In genomic region chr3:105127881-105128280, GRCm38 (mm10) we compare ENCODE assay signal across 11 mouse cellular contexts.
DNase-seq lines count a peak whose midpoint lies in the region; ATAC-seq lines count a peak whose summit lies in the region.
"Had no signal": no experiment of that assay in that cellular context is flagged by ENCODE, and none has a peak within 500 bp of the region (broad histone marks: within the 10 kb centered on the region; RNA-seq: fewer than 3 reads in every experiment).

No protein-coding gene starts in this region.

- no peak overlapping the region for H3K27ac ChIP-seq in midbrain, embryonic 16.5 days (ENCODE audit: low read length)
- no peak overlapping the region for H3K27ac ChIP-seq in midbrain, embryonic 11.5 days (ENCODE audit: low read depth, low read length)
- peak overlapping the region; percentile 48; the same call in 1 of the 2 replicates for H3K27ac ChIP-seq in intestine, embryonic 15.5 days

- peak; percentile 7 for DNase-seq in gastrocnemius, postnatal 25 days
- no peak for DNase-seq in gastrocnemius, postnatal 36 days
- DNase-seq in midbrain, embryonic 11.5 days (ENCODE audit: low spot score, missing footprints) = no peak
- DNase-seq in yolk sac, embryonic 10.5 days (ENCODE audit: low spot score) = peak; percentile 3
- no peak for DNase-seq in heart, postnatal 14 days
- DNase-seq: cerebellum, postnatal 25 days; kidney, postnatal 25 days; lung, postnatal 10 days had no signal

- H3K4me1 ChIP-seq in midbrain, embryonic 16.5 days (ENCODE audit: control insufficient read depth, insufficient read depth, low read length) = no peaks in the 10 kb centered on the region; the same call in 1 of the 2 replicates
- H3K4me1 ChIP-seq in midbrain, embryonic 11.5 days (ENCODE audit: control insufficient read depth, insufficient read depth, low read length) = 0 out of 2 replicates have a peak, but pooled peaks cover 2% of the 10 kb centered on the region
- H3K4me1 ChIP-seq in intestine, embryonic 15.5 days (replicated peaks) = 0 out of 2 replicates have a peak, but pooled peaks cover 2% of the 10 kb centered on the region

- H3K9ac ChIP-seq in midbrain, embryonic 16.5 days (ENCODE audit: low read depth, low read length) = no peak overlapping the region
- no peak overlapping the region for H3K9ac ChIP-seq in midbrain, embryonic 11.5 days (ENCODE audit: low read length)
- no peak overlapping the region for H3K9ac ChIP-seq in intestine, embryonic 15.5 days

- H3K4me2 ChIP-seq in midbrain, embryonic 16.5 days (ENCODE audit: low read length) = no peak overlapping the region
- H3K4me2 ChIP-seq in midbrain, embryonic 11.5 days = no peak overlapping the region
- H3K4me2 ChIP-seq in intestine, embryonic 15.5 days (replicated peaks) = no peak overlapping the region

- intact Hi-C loops in gastrocnemius, postnatal 36 days (cut with DNase I) = no loop called here
- intact Hi-C loops in heart, postnatal 14 days (cut with DNase I) = no loop called here

- no peaks in the 10 kb centered on the region for H3K27me3 ChIP-seq in midbrain, embryonic 16.5 days (ENCODE audit: control insufficient read depth, insufficient read depth, low read depth, low read length)
- no peaks in the 10 kb centered on the region for H3K27me3 ChIP-seq in midbrain, embryonic 11.5 days (ENCODE audit: control insufficient read depth, insufficient read depth, low read length)
- no peaks in the 10 kb centered on the region for H3K27me3 ChIP-seq in intestine, embryonic 15.5 days (replicated peaks)

- no peaks in the 10 kb centered on the region for H3K9me3 ChIP-seq in midbrain, embryonic 16.5 days (replicated peaks; ENCODE audit: control insufficient read depth, low read length, poor library complexity, severe bottlenecking)
- H3K9me3 ChIP-seq in midbrain, embryonic 11.5 days (ENCODE audit: control insufficient read depth, low read length) = no peaks in the 10 kb centered on the region
- H3K9me3 ChIP-seq in intestine, embryonic 15.5 days = no peaks in the 10 kb centered on the region

- H3K36me3 ChIP-seq in midbrain, embryonic 16.5 days (ENCODE audit: control insufficient read depth, insufficient read depth, low read length) = no peaks in the 10 kb centered on the region
- no peaks in the 10 kb centered on the region for H3K36me3 ChIP-seq in midbrain, embryonic 11.5 days (ENCODE audit: control insufficient read depth, insufficient read depth, low read length)
- H3K36me3 ChIP-seq in intestine, embryonic 15.5 days = no peaks in the 10 kb centered on the region

- no peak overlapping the region for H3K4me3 ChIP-seq in midbrain, embryonic 16.5 days (ENCODE audit: low read depth, low read length)
- H3K4me3 ChIP-seq in midbrain, embryonic 11.5 days (ENCODE audit: low read depth, low read length) = no peak overlapping the region
- H3K4me3 ChIP-seq in intestine, embryonic 15.5 days (replicated peaks) = no peak overlapping the region

- peak; percentile 45; the same call in 1 of the 2 replicates for ATAC-seq in midbrain, embryonic 16.5 days
- ATAC-seq in midbrain, embryonic 11.5 days (ENCODE audit: low FRiP score) = no peak
- 0 out of 2 replicates have a peak, but pooled peaks have one; percentile 49 for ATAC-seq in intestine, embryonic 15.5 days
- no peak for ATAC-seq in megakaryocyte, adult 5-6 weeks (ENCODE audit: poor library complexity, severe bottlenecking)

- WGBS in midbrain, embryonic 16.5 days = 50% methylated on average over 7 of the region's 7 CpGs
- WGBS in midbrain, embryonic 11.5 days = 64% methylated on average over 7 of the region's 7 CpGs
- 51% methylated on average over 7 of the region's 7 CpGs for WGBS in intestine, embryonic 15.5 days

Comparison
In these comparisons a context has a peak if more than half of its experiments do, and no peak if none do; other contexts are left out.
1. DNase-seq: peak in gastrocnemius, postnatal 25 days (single experiment) and yolk sac, embryonic 10.5 days (single experiment); none in gastrocnemius, postnatal 36 days (0 of 2), midbrain, embryonic 11.5 days (single experiment) and heart, postnatal 14 days (0 of 2).
2. ATAC-seq: peak in midbrain, embryonic 16.5 days (single experiment) and intestine, embryonic 15.5 days (single experiment); none in midbrain, embryonic 11.5 days (single experiment) and megakaryocyte, adult 5-6 weeks (single experiment).